Mouse (Mus musculus) thymus, postnatal 25 days (tissue): ENCODE results near the gene Itpr2.
A peak's percentile ranks its signal among the peaks of the same experiment; 100 is the strongest.

Experiments used
- DNase-seq: peaks from one replicate; pipeline ENCODE4 v3.0.0; 2022

Itpr2 gene

GRCm38 (mm10) chr6:146343671-146344384, 158.2 kb downstream of the Itpr2 start:
- no peak for DNase-seq

GRCm38 (mm10) chr6:146342995-146343394, 159.0 kb downstream of the Itpr2 start:
- no peak for DNase-seq

GRCm38 (mm10) chr6:146341934-146342333, 160.1 kb downstream of the Itpr2 start:
- no peak for DNase-seq

- no peak for DNase-seq
These were observed 160.6 kb downstream of the Itpr2 start for GRCm38 (mm10) chr6:146341413-146341812.

- no peak for DNase-seq
These were observed 161.1 kb downstream of the Itpr2 start for GRCm38 (mm10) chr6:146340951-146341350.

- DNase-seq, result peak; percentile 37
These were observed 162.2 kb downstream of the Itpr2 start for GRCm38 (mm10) chr6:146339779-146340178.

- DNase-seq, result no peak
These were observed 164.8 kb downstream of the Itpr2 start for GRCm38 (mm10) chr6:146337237-146337636.

GRCm38 (mm10) chr6:146335191-146335590, 166.8 kb downstream of the Itpr2 start:
- DNase-seq, result no peak

GRCm38 (mm10) chr6:146333506-146333905, 168.5 kb downstream of the Itpr2 start:
- DNase-seq, result no peak

GRCm38 (mm10) chr6:146331017-146331669, 170.9 kb downstream of the Itpr2 start:
- no peak for DNase-seq

- DNase-seq, result no peak
These were observed 172.9 kb downstream of the Itpr2 start for GRCm38 (mm10) chr6:146329079-146329478.

GRCm38 (mm10) chr6:146326631-146327030, 175.4 kb downstream of the Itpr2 start:
- DNase-seq, result no peak

- no peak for DNase-seq
These were observed 177.3 kb downstream of the Itpr2 start for GRCm38 (mm10) chr6:146324541-146325204.

GRCm38 (mm10) chr6:146322555-146322954, 179.5 kb downstream of the Itpr2 start:
- no peak for DNase-seq

GRCm38 (mm10) chr6:146321951-146322350, 180.1 kb downstream of the Itpr2 start:
- no peak for DNase-seq

- DNase-seq, result no peak
These were observed 185.6 kb downstream of the Itpr2 start for GRCm38 (mm10) chr6:146316415-146316814.

GRCm38 (mm10) chr6:146315153-146315552, 186.9 kb downstream of the Itpr2 start:
- DNase-seq, result no peak

GRCm38 (mm10) chr6:146314304-146314703, 187.7 kb downstream of the Itpr2 start:
- DNase-seq, result no peak

GRCm38 (mm10) chr6:146313396-146313795, 188.6 kb downstream of the Itpr2 start:
- no peak for DNase-seq

- no peak for DNase-seq
These were observed 191.8 kb downstream of the Itpr2 start for GRCm38 (mm10) chr6:146310210-146310609.

GRCm38 (mm10) chr6:146309335-146309734, 192.7 kb downstream of the Itpr2 start:
- DNase-seq, result no peak

GRCm38 (mm10) chr6:146305995-146306394, 196.0 kb downstream of the Itpr2 start:
- DNase-seq, result no peak

- no peak for DNase-seq
These were observed 197.9 kb downstream of the Itpr2 start for GRCm38 (mm10) chr6:146304088-146304487.

- DNase-seq, result no peak
These were observed 198.7 kb downstream of the Itpr2 start for GRCm38 (mm10) chr6:146303336-146303735.
